Mouse (Mus musculus) intestine, embryonic 14.5 days (tissue): ENCODE data around the gene Dlx2. TPM values are rescaled to one million over a fixed set of nuclear protein-coding genes. Genes with fewer than 3 reads are reported as not detected.

ENCODE experiments used
- ATAC-seq: fragments of 200-750 bp; cut with Nextera tagmentation; replicated peaks from 2 replicates; pipeline ENCODE4 v1.8.0; 2017; ENCODE audit warnings: low read depth, moderate number of reproducible peaks, moderate TSS enrichment, moderate library complexity; ENCODE audit not compliant: low FRiP score, low TSS enrichment
- DNase-seq: peaks from one replicate; pipeline ENCODE4 v3.0.0-alpha.2; 2018; ENCODE audit warnings: low spot score
- H3K27ac ChIP-seq: fragments of 300-500 bp; sonication (generic); 2 replicates; pipeline ENCODE4 v1.5.1; 2014; ENCODE audit warnings: low read depth, mild to moderate bottlenecking, control low read depth
- H3K27me3 ChIP-seq: fragments of 300-500 bp; sonication (generic); replicated peaks from 2 replicates; pipeline ENCODE4 v1.6.1; 2014; ENCODE audit warnings: low read length, control low read depth; ENCODE audit not compliant: control insufficient read depth, insufficient read depth
- H3K36me3 ChIP-seq: fragments of 300-500 bp; sonication (generic); 2 replicates; pipeline ENCODE4 v1.6.1; 2014; ENCODE audit warnings: low read length, control low read depth; ENCODE audit not compliant: control insufficient read depth, insufficient read depth
- H3K4me1 ChIP-seq: fragments of 300-500 bp; sonication (generic); replicated peaks from 2 replicates; pipeline ENCODE4 v1.6.1; 2014; ENCODE audit warnings: low read length, control low read depth, mixed read lengths; ENCODE audit not compliant: control insufficient read depth, insufficient read depth
- H3K4me2 ChIP-seq: fragments of 300-500 bp; sonication (generic); 2 replicates; pipeline ENCODE4 v1.6.1; 2014; ENCODE audit warnings: low read length
- H3K4me3 ChIP-seq: fragments of 300-500 bp; sonication (generic); 2 replicates; pipeline ENCODE4 v1.5.1; 2014; ENCODE audit warnings: low read depth, low read length, control low read depth, mixed read lengths
- H3K9ac ChIP-seq: fragments of 300-500 bp; sonication (generic); 2 replicates; pipeline ENCODE4 v1.6.1; 2014; ENCODE audit warnings: mild to moderate bottlenecking, low read length
- H3K9me3 ChIP-seq: fragments of 300-500 bp; sonication (generic); 2 replicates; pipeline ENCODE4 v1.6.1; 2016; ENCODE audit warnings: low read length, control low read depth; ENCODE audit not compliant: control insufficient read depth
- WGBS: fragments of 180-500 bp; shearing (Covaris S2); extraction: QIAGEN DNeasy Blood & Tissue Kit; methylation state at CpG from one replicate; pipeline ENCODE4 v1.1.7; 2014; 5-methylcytosine and 5-hydroxymethylcytosine counted together
- polyA plus RNA-seq: library from polyadenylated mRNA; unstranded; fragments of >200 nt; fragmentation: Nextera tagmentation; extraction: Ambion mirVana; gene quantifications from 2 replicates; pipeline ENCODE4 v1.2.1, GENCODE M21; 2014

Gene Dlx2
- polyA plus RNA-seq, 1 experiment from 2014 or later, result 6.4 TPM

- WGBS, result 69% methylated on average over 5 of the region's 5 CpGs
- peaks cover 35% of the 10 kb centered on the region for H3K27me3 ChIP-seq
- peaks cover 7% of the 10 kb centered on the region; the same call in 1 of the 2 replicates for H3K9me3 ChIP-seq
- DNase-seq, result no peak
- H3K36me3 ChIP-seq, result no peaks in the 10 kb centered on the region
- ATAC-seq, result no peak
- H3K4me1 ChIP-seq, result no peaks in the 10 kb centered on the region
- no peak overlapping the region for H3K9ac ChIP-seq
- H3K27ac ChIP-seq, result no peak overlapping the region
- H3K4me2 ChIP-seq, result no peak overlapping the region
- H3K4me3 ChIP-seq, result no peak overlapping the region
Observed at GRCm38 (mm10) chr2:71556071-71556470, 9.5 kb upstream of the Dlx2 start.

- ATAC-seq (no peak), DNase-seq (no peak)
- Histone ChIP-seq H3K9me3 (no peaks in the 10 kb centered on the region), H3K9ac (no peak overlapping the region), H3K36me3 (no peaks in the 10 kb centered on the region), H3K4me3 (no peak overlapping the region), H3K27me3 (peaks cover 74% of the 10 kb centered on the region), H3K27ac (no peak overlapping the region), H3K4me1 (peaks cover under 1% of the 10 kb centered on the region; the same call in 1 of the 2 replicates), H3K4me2 (no peak overlapping the region)
- 1% methylated on average over 18 of the region's 18 CpGs for WGBS
Observed at GRCm38 (mm10) chr2:71551704-71552103, 5.2 kb upstream of the Dlx2 start.

- peaks cover 11% of the 10 kb centered on the region for H3K4me1 ChIP-seq
- H3K9ac ChIP-seq, result no peak overlapping the region
- no peak overlapping the region for H3K4me3 ChIP-seq
- H3K9me3 ChIP-seq, result no peaks in the 10 kb centered on the region
- H3K27ac ChIP-seq, result no peak overlapping the region
- peaks cover 88% of the 10 kb centered on the region for H3K27me3 ChIP-seq
- DNase-seq (no peak), ATAC-seq (no peak)
- no peak overlapping the region for H3K4me2 ChIP-seq
- H3K36me3 ChIP-seq, result no peaks in the 10 kb centered on the region
- 27% methylated on average over 3 of the region's 3 CpGs for WGBS
Observed at GRCm38 (mm10) chr2:71550330-71550729, 3.8 kb upstream of the Dlx2 start.

GRCm38 (mm10) chr2:71547829-71548228 is 1.3 kb upstream of the Dlx2 start:
- no peaks in the 10 kb centered on the region for H3K9me3 ChIP-seq
- no peaks in the 10 kb centered on the region for H3K36me3 ChIP-seq
- H3K4me1 ChIP-seq, result peaks cover 11% of the 10 kb centered on the region
- H3K9ac ChIP-seq, result no peak overlapping the region
- ATAC-seq, result no peak
- DNase-seq, result peak; percentile 86
- WGBS, result 4% methylated on average over 8 of the region's 8 CpGs
- H3K27me3 ChIP-seq, result peaks cover 95% of the 10 kb centered on the region
- no peak overlapping the region for H3K4me3 ChIP-seq
- H3K27ac ChIP-seq, result no peak overlapping the region
- no peak overlapping the region for H3K4me2 ChIP-seq

- no peaks in the 10 kb centered on the region for H3K36me3 ChIP-seq
- peak overlapping the region; percentile 16; the same call in 1 of the 2 replicates for H3K27ac ChIP-seq
- no peaks in the 10 kb centered on the region for H3K9me3 ChIP-seq
- H3K27me3 ChIP-seq, result peaks cover 95% of the 10 kb centered on the region
- peaks cover 14% of the 10 kb centered on the region for H3K4me1 ChIP-seq
- ATAC-seq (peak; percentile 61), DNase-seq (peak; percentile 86)
- WGBS, result under 1% methylated on average over 57 of the region's 59 CpGs
- peak overlapping the region; percentile 91 for H3K4me2 ChIP-seq
- peak overlapping the region; percentile 34; the same call in 1 of the 2 replicates for H3K9ac ChIP-seq
- peak overlapping the region; percentile 46 for H3K4me3 ChIP-seq
Observed at GRCm38 (mm10) chr2:71545882-71546639, 493 bp downstream of the Dlx2 start.

GRCm38 (mm10) chr2:71545401-71545881 is 1.1 kb downstream of the Dlx2 start:
- DNase-seq, result peak; percentile 83
- WGBS, result 1% methylated on average over 32 of the region's 32 CpGs

GRCm38 (mm10) chr2:71544391-71545285 is 1.9 kb downstream of the Dlx2 start:
- H3K9ac ChIP-seq, result no peak overlapping the region; the same call in 1 of the 2 replicates
- peak overlapping the region; percentile 20; the same call in 1 of the 2 replicates for H3K4me2 ChIP-seq
- DNase-seq (peak; percentile 76), ATAC-seq (no peak)
- WGBS, result under 1% methylated on average over 57 of the region's 61 CpGs
- H3K27ac ChIP-seq, result no peak overlapping the region
- no peaks in the 10 kb centered on the region for H3K36me3 ChIP-seq
- peaks cover 18% of the 10 kb centered on the region for H3K4me1 ChIP-seq
- H3K27me3 ChIP-seq, result peaks cover 96% of the 10 kb centered on the region
- H3K9me3 ChIP-seq, result no peaks in the 10 kb centered on the region
- H3K4me3 ChIP-seq, result peak overlapping the region; percentile 46

More at GRCm38 (mm10) chr2:71545401-71545881, 1.1 kb downstream of the Dlx2 start:
- Histone ChIP-seq H3K27me3 (peaks cover 96% of the 10 kb centered on the region), H3K4me3 (peak overlapping the region; percentile 46), H3K9ac (peak overlapping the region; percentile 34), H3K27ac (peak overlapping the region; percentile 16; the same call in 1 of the 2 replicates), H3K36me3 (no peaks in the 10 kb centered on the region), H3K9me3 (no peaks in the 10 kb centered on the region), H3K4me1 (peaks cover 18% of the 10 kb centered on the region), H3K4me2 (peak overlapping the region; percentile 91)
- no peak for ATAC-seq

- Histone ChIP-seq H3K4me3 (peak overlapping the region; percentile 46; the same call in 1 of the 2 replicates), H3K27ac (no peak overlapping the region), H3K4me2 (no peak overlapping the region), H3K9me3 (no peaks in the 10 kb centered on the region), H3K4me1 (peaks cover 18% of the 10 kb centered on the region), H3K9ac (peak overlapping the region; percentile 17; the same call in 1 of the 2 replicates), H3K36me3 (no peaks in the 10 kb centered on the region), H3K27me3 (peaks cover 96% of the 10 kb centered on the region)
- 2% methylated on average over 20 of the region's 20 CpGs for WGBS
- no peak for ATAC-seq
- peak; percentile 73 for DNase-seq
Observed at GRCm38 (mm10) chr2:71543948-71544347, 2.6 kb downstream of the Dlx2 start.
